Mouse (Mus musculus) heart, postnatal 0 days (tissue): ENCODE results near the gene Pigo. TPM values are rescaled to one million over a fixed set of nuclear protein-coding genes. Genes with fewer than 3 reads are reported as not detected.

Experiments used
- ATAC-seq: fragments of 200-750 bp; cut with Nextera tagmentation; 2 replicates; pipeline ENCODE4 v1.8.0; 2017; ENCODE audit warnings: low read depth, moderate number of reproducible peaks, moderate library complexity; ENCODE audit not compliant: insufficient read depth
- DNase-seq: peaks from one replicate; pipeline ENCODE4 v3.0.0-alpha.2; 2016; ENCODE audit warnings: low spot score
- H3K27ac ChIP-seq: fragments of 300-500 bp; sonication (generic); 2 replicates; pipeline ENCODE4 v1.5.1; 2014; ENCODE audit warnings: low read depth, mild to moderate bottlenecking
- H3K27me3 ChIP-seq: fragments of 300-500 bp; sonication (generic); 2 replicates; pipeline ENCODE4 v1.6.1; 2014; ENCODE audit warnings: low read length, mixed read lengths; ENCODE audit not compliant: control insufficient read depth, insufficient read depth
- H3K36me3 ChIP-seq: fragments of 300-500 bp; sonication (generic); replicated peaks from 2 replicates; pipeline ENCODE4 v1.6.1; 2014; ENCODE audit warnings: low read length, mixed read lengths; ENCODE audit not compliant: control insufficient read depth, insufficient read depth
- H3K4me1 ChIP-seq: fragments of 300-500 bp; sonication (generic); 2 replicates; pipeline ENCODE4 v1.6.1; 2014; ENCODE audit warnings: antibody characterized with exemption; ENCODE audit not compliant: control insufficient read depth, insufficient read depth
- H3K4me2 ChIP-seq: fragments of 300-500 bp; sonication (generic); 2 replicates; pipeline ENCODE4 v1.6.1; 2014; ENCODE audit warnings: low read depth, mild to moderate bottlenecking, low read length, moderate library complexity
- H3K4me3 ChIP-seq: fragments of 300-500 bp; sonication (generic); 2 replicates; pipeline ENCODE4 v1.5.1; 2014; ENCODE audit warnings: low read depth, low read length
- H3K9ac ChIP-seq: fragments of 300-500 bp; sonication (generic); replicated peaks from 2 replicates; pipeline ENCODE4 v1.6.1; 2014; ENCODE audit warnings: low read depth, low read length, mixed read lengths
- H3K9me3 ChIP-seq: fragments of 300-500 bp; sonication (generic); replicated peaks from 2 replicates; pipeline ENCODE4 v1.6.1; 2016; ENCODE audit warnings: low read length; ENCODE audit not compliant: control insufficient read depth
- CTCF ChIP-seq: IDR thresholded peaks from 2 replicates; pipeline ENCODE4 v1.5.1; 2016; ENCODE audit warnings: antibody characterized with exemption, control low read depth, low read depth
- EP300 ChIP-seq: IDR thresholded peaks from 2 replicates; pipeline ENCODE4 v1.6.1; 2016; ENCODE audit warnings: antibody characterized with exemption, low read depth
- WGBS: fragments of 180-500 bp; shearing (Covaris S2); extraction: QIAGEN DNeasy Blood & Tissue Kit; methylation state at CpG from one replicate; pipeline ENCODE4 v1.1.7; 2014; 5-methylcytosine and 5-hydroxymethylcytosine counted together
- polyA plus RNA-seq: library from polyadenylated mRNA; unstranded; fragments of >200 nt; fragmentation: Nextera tagmentation; extraction: Ambion mirVana; gene quantifications from 2 replicates; pipeline ENCODE4 v1.2.1, GENCODE M21; 2015
- total RNA-seq: library from RNA; depleted of rRNA; stranded (reverse); fragments of >200 nt; gene quantifications from 2 replicates; pipeline ENCODE4 v1.2.3, GENCODE M21; 2014; ENCODE audit warnings: low replicate concordance

Gene Pigo
- total and polyA plus RNA-seq, 2 experiments from 2014 or later, result 11.3 to 11.4 TPM

DNA sequence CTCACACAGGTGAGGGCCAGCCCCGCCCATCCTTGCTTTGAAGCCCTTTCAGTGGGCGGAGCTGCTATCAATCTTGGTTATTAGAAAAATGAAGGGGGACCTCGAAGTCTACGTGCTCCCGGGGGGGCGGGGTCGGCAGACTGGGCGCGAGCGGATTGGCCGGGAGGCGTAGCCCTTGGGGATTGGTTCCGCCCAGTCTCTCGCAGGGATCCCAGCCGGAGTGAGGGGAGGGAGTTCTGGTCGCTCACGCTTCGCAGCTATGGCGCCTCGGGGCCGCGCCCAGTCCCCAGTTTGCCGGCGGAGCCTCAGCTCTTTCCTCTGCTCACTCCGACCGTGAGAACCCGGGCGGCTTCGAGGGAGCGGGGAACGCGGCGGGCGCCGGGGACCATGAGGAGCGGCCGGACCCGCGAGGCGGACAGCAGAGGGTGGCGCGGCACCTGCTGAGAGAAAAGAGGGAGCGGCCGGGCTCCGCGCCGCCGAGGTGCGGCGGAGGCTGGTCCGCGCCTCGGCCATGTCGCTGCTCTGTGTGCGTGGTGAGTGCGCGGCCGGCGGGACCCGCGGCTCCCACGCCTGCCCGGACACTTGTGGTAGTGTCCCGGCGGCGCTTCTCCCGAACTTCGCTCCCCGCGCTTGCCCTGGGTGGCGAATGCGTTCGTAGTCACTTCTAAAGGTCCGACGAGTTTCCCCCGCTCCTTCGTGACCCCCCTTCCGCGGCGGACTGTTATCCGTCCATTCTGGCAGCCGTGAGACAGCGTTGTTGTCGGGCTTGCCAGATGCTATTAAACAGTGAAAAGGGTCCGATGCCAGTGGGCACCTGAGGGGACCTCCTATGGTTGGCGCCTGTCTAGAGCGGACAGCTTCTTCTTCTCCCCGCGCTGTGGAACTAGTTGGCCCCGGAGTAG is 33.4 kb upstream of the Pigo start, which contains the start of gene Unc13b:
Gene Unc13b (plus strand): TSS at position 201 of the 902 bp plus-strand sequence.
- H3K36me3 ChIP-seq, result no peaks in the 10 kb centered on the region

DNA sequence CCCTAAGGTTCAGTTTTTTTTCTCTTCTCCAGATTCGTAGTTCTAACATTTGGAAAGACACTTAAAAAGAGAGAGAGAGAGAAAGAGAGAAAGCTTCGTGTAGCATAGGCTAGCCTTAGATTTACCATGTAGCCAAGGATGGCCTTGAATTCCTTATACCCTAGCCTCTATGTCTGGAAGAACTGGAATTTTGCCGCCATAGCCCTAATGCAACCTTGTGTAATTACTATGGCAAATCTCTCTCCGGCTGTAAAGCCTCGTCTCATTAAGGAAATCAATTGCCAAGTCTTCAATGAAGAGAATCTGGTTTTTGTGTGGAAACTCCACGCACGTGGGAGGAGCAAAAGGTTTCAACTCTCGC is 32.8 kb upstream of the Pigo start:
- DNase-seq (no peak), ATAC-seq (no peak)
- Histone ChIP-seq H3K27me3 (no peaks in the 10 kb centered on the region), H3K4me1 (0 out of 2 replicates have a peak, but pooled peaks cover 5% of the 10 kb centered on the region), H3K9me3 (no peaks in the 10 kb centered on the region), H3K27ac (no peak overlapping the region), H3K36me3 (no peaks in the 10 kb centered on the region), H3K9ac (no peak overlapping the region), H3K4me2 (peak overlapping the region; percentile 84), H3K4me3 (peak overlapping the region; percentile 72)
- 25% methylated on average over 8 of the region's 8 CpGs for WGBS
- TF ChIP-seq EP300 (no peak), CTCF (no peak)

More for the DNA sequence above, 33.4 kb upstream of the Pigo start, which contains the start of gene Unc13b:
- H3K27ac ChIP-seq, result peak within 1 kb of the TSS; percentile 92
- no peaks in the 10 kb centered on the region for H3K9me3 ChIP-seq
- WGBS, result under 1% methylated on average over 86 of the region's 90 CpGs
- no peaks in the 10 kb centered on the region for H3K27me3 ChIP-seq
- 0 out of 2 replicates have a peak, but pooled peaks cover 5% of the 10 kb centered on the region for H3K4me1 ChIP-seq
- peak within 1 kb of the TSS; percentile 72 for H3K4me3 ChIP-seq
- peak within 1 kb of the TSS; percentile 84 for H3K4me2 ChIP-seq
- ATAC-seq, result peak; percentile 98
- peak within 1 kb of the TSS; percentile 67 for H3K9ac ChIP-seq
- DNase-seq, result peak; percentile 92
- TF ChIP-seq CTCF (no peak), EP300 (no peak)

DNA sequence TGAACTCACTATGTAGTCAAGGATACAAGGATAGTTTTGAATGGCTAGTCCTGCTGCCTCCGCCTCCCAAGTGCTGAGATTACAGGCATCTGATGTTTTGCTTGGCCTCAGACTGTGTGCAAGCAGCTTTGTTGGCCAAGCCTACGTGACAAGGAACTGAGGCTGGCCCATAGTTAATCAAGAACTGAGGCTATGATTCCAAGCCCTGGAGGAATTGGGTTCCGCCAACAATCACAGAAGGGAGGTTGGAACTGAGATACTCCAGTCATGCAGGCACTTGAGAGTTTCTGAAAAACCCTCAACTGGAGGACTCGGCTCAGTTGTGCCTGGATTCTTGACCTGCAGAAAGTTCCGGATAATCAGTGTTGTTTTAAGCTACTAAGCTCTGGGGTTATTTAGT is 32.0 kb upstream of the Pigo start:
- Histone ChIP-seq H3K27me3 (no peaks in the 10 kb centered on the region), H3K9ac (no peak overlapping the region), H3K4me2 (no peak overlapping the region), H3K36me3 (no peaks in the 10 kb centered on the region), H3K27ac (no peak overlapping the region), H3K4me3 (no peak overlapping the region), H3K9me3 (no peaks in the 10 kb centered on the region), H3K4me1 (0 out of 2 replicates have a peak, but pooled peaks cover 5% of the 10 kb centered on the region)
- TF ChIP-seq CTCF (no peak), EP300 (no peak)
- ATAC-seq, result no peak
- 73% methylated on average over 5 of the region's 5 CpGs for WGBS
- no peak for DNase-seq

DNA sequence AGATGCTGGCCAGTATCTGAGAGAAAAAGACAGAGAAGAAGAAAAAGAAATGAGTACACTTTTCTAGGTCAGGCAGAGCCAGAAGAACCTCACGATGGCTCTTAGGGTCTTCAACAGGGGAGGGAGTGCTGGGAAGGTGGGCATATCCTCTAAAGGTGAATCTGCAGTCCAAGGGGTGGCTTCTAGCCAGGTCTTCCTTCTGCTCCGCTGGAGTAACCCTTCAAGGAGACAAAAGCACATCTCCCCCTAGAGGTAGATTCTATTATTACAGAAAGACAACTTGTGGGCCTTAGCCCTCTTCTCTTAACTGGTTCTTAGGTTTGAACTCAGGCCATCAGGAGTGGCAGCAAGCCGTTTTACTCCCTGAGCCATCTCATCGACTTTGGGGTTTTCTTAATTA is 27.0 kb upstream of the Pigo start:
- no peak for ATAC-seq
- TF ChIP-seq CTCF, result peak; percentile 61
- no peak for TF ChIP-seq EP300
- Histone ChIP-seq H3K9me3 (no peaks in the 10 kb centered on the region), H3K4me2 (no peak overlapping the region), H3K9ac (no peak overlapping the region), H3K4me3 (no peak overlapping the region), H3K27ac (no peak overlapping the region), H3K27me3 (no peaks in the 10 kb centered on the region), H3K36me3 (no peaks in the 10 kb centered on the region), H3K4me1 (no peaks in the 10 kb centered on the region)
- WGBS, result 5% methylated on average over 4 of the region's 4 CpGs
- peak; percentile 68 for DNase-seq

DNA sequence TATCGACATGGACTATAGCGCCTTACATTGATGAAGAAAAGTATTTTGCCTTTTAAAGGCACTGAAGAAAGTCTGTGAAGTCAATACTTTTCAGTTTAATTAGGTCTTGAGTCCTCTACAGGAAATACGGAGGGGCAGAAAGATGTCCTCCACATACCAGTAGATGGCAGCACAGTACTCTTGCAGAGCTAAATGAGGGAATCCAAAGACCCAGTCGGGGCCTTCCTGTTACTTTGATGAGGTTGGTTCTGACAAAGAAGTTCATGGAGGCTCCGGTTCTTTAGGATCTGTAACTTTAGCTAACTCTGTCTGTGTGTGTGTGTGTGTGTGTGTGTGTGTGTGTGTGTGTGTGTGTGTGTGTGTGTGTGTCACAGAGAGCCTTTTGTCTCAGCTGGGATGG is 21.6 kb upstream of the Pigo start:
- H3K4me2 ChIP-seq, result no peak overlapping the region
- DNase-seq (peak; percentile 92), ATAC-seq (no peak)
- H3K4me3 ChIP-seq, result no peak overlapping the region
- no peaks in the 10 kb centered on the region for H3K9me3 ChIP-seq
- WGBS, result 3% methylated on average over 5 of the region's 5 CpGs
- H3K36me3 ChIP-seq, result no peaks in the 10 kb centered on the region
- H3K4me1 ChIP-seq, result peaks cover 14% of the 10 kb centered on the region; the same call in 1 of the 2 replicates
- H3K27ac ChIP-seq, result no peak overlapping the region
- H3K9ac ChIP-seq, result no peak overlapping the region
- H3K27me3 ChIP-seq, result no peaks in the 10 kb centered on the region
- TF ChIP-seq CTCF (peak; percentile 93), EP300 (no peak)
